Mouse (Mus musculus) thymus, adult 2 months (tissue): ENCODE measurements around the gene Dnm3. TPM values are rescaled to one million over a fixed set of nuclear protein-coding genes. Genes with fewer than 3 reads are reported as not detected.

Experiments used
- DNase-seq: peaks from one replicate; pipeline ENCODE4 v3.0.0; 2021
- H3K27ac ChIP-seq: fragments of 200-500 bp; 2 replicates; pipeline ENCODE4 v1.5.1; 2012; ENCODE audit warnings: low read length, control low read depth; ENCODE audit not compliant: control insufficient read depth, insufficient read depth
- H3K27me3 ChIP-seq: fragments of 200-500 bp; 2 replicates; pipeline ENCODE4 v1.6.1; 2012; ENCODE audit warnings: mild to moderate bottlenecking, low read length, moderate library complexity, mixed read lengths; ENCODE audit not compliant: control insufficient read depth, insufficient read depth
- H3K36me3 ChIP-seq: fragments of 200-500 bp; 2 replicates; pipeline ENCODE4 v1.6.1; 2012; ENCODE audit warnings: mild to moderate bottlenecking, low read length, moderate library complexity; ENCODE audit not compliant: control insufficient read depth, insufficient read depth
- H3K4me1 ChIP-seq: fragments of 200-500 bp; replicated peaks from 2 replicates; pipeline ENCODE4 v1.6.1; 2012; ENCODE audit warnings: low read length; ENCODE audit not compliant: control insufficient read depth, insufficient read depth
- H3K4me3 ChIP-seq: fragments of 200-500 bp; 2 replicates; pipeline ENCODE4 v1.5.1; 2012; ENCODE audit warnings: mild to moderate bottlenecking, low read length, control low read depth, moderate library complexity; ENCODE audit not compliant: control insufficient read depth, insufficient read depth
- CTCF ChIP-seq: fragments of 200-500 bp; IDR thresholded peaks from 2 replicates; pipeline ENCODE4 v1.5.1; 2012; ENCODE audit warnings: mild to moderate bottlenecking, control low read depth, low read length, moderate library complexity, borderline replicate concordance; ENCODE audit not compliant: control insufficient read depth, poor library complexity, insufficient read depth; ENCODE audit errors: extremely low read depth
- POLR2A ChIP-seq: fragments of 200-500 bp; IDR thresholded peaks from 2 replicates; pipeline ENCODE4 v1.6.1; 2012; ENCODE audit warnings: mild to moderate bottlenecking, low read length, control low read depth, moderate library complexity; ENCODE audit not compliant: control insufficient read depth, poor library complexity, insufficient read depth; ENCODE audit errors: extremely low read depth
- WGBS: fragments of 180-500 bp; shearing (Covaris S2); methylation state at CpG from one replicate; pipeline ENCODE4 v1.1.7; 2018; 5-methylcytosine and 5-hydroxymethylcytosine counted together
- polyA plus RNA-seq: library from polyadenylated mRNA; depleted of rRNA; stranded (reverse); fragments of >200 nt; gene quantifications from 2 replicates; pipeline ENCODE4 v1.2.3, GENCODE M21; 2012

Gene Dnm3
- polyA plus RNA-seq, 1 experiment: 1.1 TPM

GRCm38 (mm10) chr1:162134651-162135066, 343.2 kb downstream of the Dnm3 start:
- no peak overlapping the region for H3K4me3 ChIP-seq
- TF ChIP-seq CTCF (no peak), POLR2A (no peak)
- no peak for DNase-seq
- no peaks in the 10 kb centered on the region for H3K36me3 ChIP-seq
- no peaks in the 10 kb centered on the region for H3K4me1 ChIP-seq
- H3K27me3 ChIP-seq: no peaks in the 10 kb centered on the region
- 98% methylated on average over 3 of the region's 3 CpGs for WGBS
- no peak overlapping the region for H3K27ac ChIP-seq

GRCm38 (mm10) chr1:162132908-162133641, 344.8 kb downstream of the Dnm3 start:
- Histone ChIP-seq H3K27ac (no peak overlapping the region), H3K27me3 (no peaks in the 10 kb centered on the region)
- 94% methylated on average over 8 of the region's 8 CpGs for WGBS

GRCm38 (mm10) chr1:162126856-162127792, 350.7 kb downstream of the Dnm3 start:
- TF ChIP-seq CTCF: no peak
- no peak for TF ChIP-seq POLR2A
- no peak overlapping the region for H3K27ac ChIP-seq
- no peaks in the 10 kb centered on the region for H3K36me3 ChIP-seq
- H3K27me3 ChIP-seq: no peaks in the 10 kb centered on the region
- DNase-seq: no peak
- 83% methylated on average over 8 of the region's 8 CpGs for WGBS
- no peaks in the 10 kb centered on the region for H3K4me1 ChIP-seq
- H3K4me3 ChIP-seq: no peak overlapping the region

More at GRCm38 (mm10) chr1:162132908-162133641, 344.8 kb downstream of the Dnm3 start:
- no peak for TF ChIP-seq POLR2A
- TF ChIP-seq CTCF: no peak
- no peak for DNase-seq
- Histone ChIP-seq H3K4me1 (no peaks in the 10 kb centered on the region), H3K36me3 (no peaks in the 10 kb centered on the region), H3K4me3 (no peak overlapping the region)

DNA sequence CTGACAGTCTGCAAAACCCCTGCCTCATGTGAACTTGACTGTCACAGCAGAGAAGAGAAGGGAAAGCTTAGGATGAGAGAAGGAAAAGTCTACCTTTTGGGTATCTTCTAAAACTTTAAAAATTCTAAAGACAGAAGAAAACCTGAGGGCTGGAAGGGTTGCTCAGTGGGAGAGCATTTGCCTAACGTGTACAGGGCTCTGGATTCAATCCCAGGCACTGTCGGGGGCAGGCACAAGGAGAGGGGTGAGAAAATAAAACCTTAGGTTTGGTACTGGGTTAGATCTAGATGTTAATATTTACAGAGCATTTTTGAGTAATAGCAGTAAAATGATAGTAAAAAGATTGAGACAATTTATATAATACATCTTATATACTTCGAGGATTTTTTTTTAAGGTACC, 353.4 kb downstream of the Dnm3 start:
- H3K36me3 ChIP-seq: no peaks in the 10 kb centered on the region

GRCm38 (mm10) chr1:162121441-162122200, 356.2 kb downstream of the Dnm3 start:
- H3K4me1 ChIP-seq: no peaks in the 10 kb centered on the region
- TF ChIP-seq CTCF: no peak
- no peak for TF ChIP-seq POLR2A
- no peaks in the 10 kb centered on the region for H3K36me3 ChIP-seq
- no peaks in the 10 kb centered on the region for H3K27me3 ChIP-seq
- H3K27ac ChIP-seq: no peak overlapping the region
- H3K4me3 ChIP-seq: no peak overlapping the region
- DNase-seq: no peak
- 98% methylated on average over 7 of the region's 7 CpGs for WGBS

More for the DNA sequence above, 353.4 kb downstream of the Dnm3 start:
- Histone ChIP-seq H3K27me3 (no peaks in the 10 kb centered on the region), H3K27ac (no peak overlapping the region), H3K4me1 (no peaks in the 10 kb centered on the region), H3K4me3 (no peak overlapping the region)
- 91% methylated on average over 3 of the region's 3 CpGs for WGBS
- TF ChIP-seq POLR2A (no peak), CTCF (no peak)
- no peak for DNase-seq

GRCm38 (mm10) chr1:162109437-162109813, 368.4 kb downstream of the Dnm3 start:
- no peak for DNase-seq
- Histone ChIP-seq H3K4me3 (no peak overlapping the region), H3K27me3 (no peaks in the 10 kb centered on the region), H3K4me1 (no peaks in the 10 kb centered on the region), H3K36me3 (no peaks in the 10 kb centered on the region), H3K27ac (no peak overlapping the region)
- 84% methylated on average over 7 of the region's 7 CpGs for WGBS
- TF ChIP-seq CTCF (no peak), POLR2A (no peak)
